Mouse (Mus musculus) ovary, postnatal 36 days (tissue): Measurements from ENCODE around the gene Wdr83os.
"Not testable (repeated sequence)": the region's sequence is repeated elsewhere in the genome, so short reads cannot be mapped to it uniquely, and the experiment has no call there.

Experiments used
- DNase-seq: peaks from one replicate; pipeline ENCODE4 v3.0.0; 2022; ENCODE audit warnings: low spot score, mixed read lengths

Gene Wdr83os

DNA sequence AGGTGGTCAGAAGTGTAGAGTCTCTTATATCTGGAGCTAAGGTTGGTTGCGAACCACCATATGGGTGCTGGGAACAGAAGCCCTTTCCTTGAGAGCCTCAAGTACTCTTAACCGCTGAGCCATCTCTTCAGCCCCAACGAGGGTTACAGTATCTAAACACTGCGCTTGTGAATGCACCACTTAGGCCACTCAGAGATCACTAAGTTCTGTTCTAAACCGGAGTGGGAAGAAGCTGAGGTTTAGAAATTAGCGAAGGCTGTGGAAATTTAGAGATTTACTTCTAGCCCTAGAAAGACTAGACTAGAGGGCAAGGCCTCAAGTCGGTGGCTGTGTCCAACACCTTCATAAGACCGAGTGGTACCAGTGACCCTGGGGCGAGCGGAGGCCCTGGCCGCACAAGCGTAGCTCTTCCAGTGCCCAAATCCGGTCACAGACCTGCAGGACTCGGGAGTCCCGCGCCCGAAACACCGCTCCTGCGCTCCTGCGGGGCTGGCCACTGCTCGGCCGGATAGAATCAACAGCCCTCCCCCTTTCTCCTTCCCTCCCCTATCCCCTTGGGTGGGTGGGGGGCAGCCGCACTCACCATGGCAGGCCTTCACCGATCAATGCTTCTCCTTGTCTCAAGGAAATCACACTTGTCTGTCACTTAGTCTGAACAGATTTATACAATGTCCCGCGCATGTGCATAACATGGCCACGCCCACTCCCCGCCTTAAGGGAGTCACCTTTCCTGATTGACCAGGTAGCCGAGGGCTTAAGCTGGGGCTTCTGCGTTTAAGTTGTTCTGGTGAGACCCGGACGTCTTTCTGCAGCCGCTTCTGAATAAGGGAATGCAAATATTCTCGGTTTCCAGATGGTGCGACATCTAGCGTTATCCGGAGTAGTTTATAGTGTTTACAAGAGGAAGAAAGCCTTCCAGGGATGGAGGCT lies 38.8 kb downstream of the Wdr83os start:
- DNase-seq = peak; percentile 80

DNA sequence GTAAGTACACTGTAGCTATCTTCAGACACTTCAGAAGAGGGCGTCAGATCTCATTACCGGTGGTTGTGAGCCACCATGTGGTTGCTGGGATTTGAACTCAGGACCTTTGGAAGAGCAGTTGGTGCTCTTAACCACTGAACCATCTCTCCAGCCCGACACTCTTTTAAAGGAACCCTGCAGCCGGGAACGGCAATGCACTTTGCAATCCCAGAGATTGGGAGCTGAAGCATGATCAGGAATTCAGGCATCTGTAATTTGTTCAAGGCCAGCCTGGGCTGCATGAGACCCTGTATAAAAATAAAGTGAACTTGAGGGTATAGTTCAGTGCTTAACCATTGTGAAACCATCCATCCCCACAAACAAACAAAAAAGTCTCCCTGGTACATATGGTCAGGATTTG lies 39.7 kb downstream of the Wdr83os start:
- DNase-seq = not testable (repeated sequence)

- no peak for DNase-seq
Measured at GRCm38 (mm10) chr8:85122995-85123394, 42.5 kb downstream of the Wdr83os start, which contains the start of gene Zfp791. Zfp791 (minus strand) TSS chr8:85123095.

- no peak for DNase-seq
Measured at GRCm38 (mm10) chr8:85123691-85124090, 43.2 kb downstream of the Wdr83os start.
